Mouse (Mus musculus): ENCODE measurements around the gene Plvap.
A peak's percentile ranks its signal among the peaks of the same experiment; 100 is the strongest.

The Plvap gene

DNA sequence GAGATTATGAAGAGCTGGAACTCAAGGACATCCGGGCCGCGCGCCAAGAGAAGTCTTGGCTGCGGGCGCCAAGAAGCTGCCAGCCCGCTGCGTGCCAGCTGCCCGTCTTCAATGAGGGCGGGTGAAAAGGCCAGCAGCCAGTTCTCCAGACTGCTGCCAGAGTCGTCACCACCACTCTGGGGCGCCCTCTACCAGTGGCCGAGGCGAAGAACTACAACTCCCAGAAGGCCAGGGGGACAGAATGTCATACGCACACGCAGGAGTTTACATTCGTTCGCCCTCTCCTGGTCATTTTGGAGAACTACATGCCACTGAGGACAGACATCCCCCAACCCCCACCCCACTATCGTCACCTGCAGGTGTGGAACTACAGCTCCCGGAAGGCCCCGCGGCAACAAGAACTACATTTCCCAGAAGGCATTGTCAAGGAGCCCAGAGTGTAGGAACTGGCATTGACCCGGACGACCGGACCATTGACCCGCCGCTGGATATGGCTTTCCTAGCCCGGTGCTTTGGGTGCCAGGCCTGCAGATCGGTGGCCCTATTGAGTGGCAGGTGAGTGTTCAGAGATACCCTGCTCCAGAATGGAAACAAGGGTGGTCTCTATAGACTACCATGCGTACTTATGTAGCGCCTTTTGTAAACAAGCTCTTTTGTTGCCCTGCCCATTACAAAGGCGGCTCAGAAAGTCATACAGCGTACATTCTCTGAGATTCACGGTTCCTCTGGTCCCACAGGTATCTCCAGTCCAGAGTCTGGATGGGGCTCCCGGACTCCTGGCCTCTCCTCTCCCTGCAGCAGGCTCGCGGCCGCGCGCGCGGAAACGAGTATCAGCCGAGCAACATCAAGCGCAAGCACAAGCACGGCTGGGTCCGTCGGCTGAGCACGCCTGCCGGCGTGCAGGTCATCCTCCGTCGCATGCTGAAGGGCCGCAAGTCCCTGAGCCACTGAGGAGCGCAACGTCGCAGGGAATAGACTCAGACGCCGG lies 46.7 kb downstream of the Plvap start, which contains the start of gene Mrpl34:
Mrpl34 (plus strand) TSS at position 447 of the 988 bp plus-strand sequence.
- peak; percentile 99 for DNase-seq

DNA sequence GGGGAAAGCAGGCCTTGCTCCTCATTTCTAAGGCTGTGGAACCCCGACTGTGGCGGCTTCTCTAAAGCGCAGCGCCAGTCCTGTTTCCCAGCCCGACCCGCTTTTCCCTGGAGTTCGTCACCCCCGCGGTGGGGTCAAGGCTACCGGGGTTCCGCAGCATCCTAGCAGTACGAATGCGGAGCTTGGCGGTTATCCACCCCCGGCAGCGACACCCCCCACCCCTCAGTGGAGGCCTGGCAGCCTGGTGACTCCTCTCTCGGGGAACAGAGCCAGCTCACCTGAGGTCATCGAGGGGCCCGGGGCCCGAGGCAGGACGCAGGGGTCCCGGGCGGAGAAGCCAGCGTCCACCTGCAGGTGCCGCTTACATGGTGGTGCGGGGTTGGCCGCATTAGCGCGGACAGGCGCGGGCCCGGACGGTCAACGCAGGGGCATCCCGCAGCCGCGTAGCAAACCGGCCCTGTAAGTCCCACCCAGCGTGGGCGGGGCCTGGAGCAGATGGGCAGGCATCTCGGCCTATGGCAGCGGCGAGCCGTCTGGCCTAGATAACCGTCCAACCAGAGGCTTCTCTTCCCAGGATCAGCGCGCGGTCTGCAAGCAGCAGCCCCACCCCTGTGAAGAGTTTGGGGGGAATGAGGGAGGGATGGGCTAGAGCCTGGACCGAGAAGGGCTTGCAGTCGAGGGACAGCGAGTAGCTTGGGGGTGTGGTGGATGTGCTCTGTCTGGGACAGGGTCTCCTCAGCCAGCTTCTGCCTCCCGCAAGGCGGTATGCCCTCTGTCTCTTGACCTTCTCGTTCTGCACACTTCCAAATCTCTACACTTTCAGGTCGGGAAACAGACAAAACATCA lies 48.1 kb downstream of the Plvap start, which contains the start of gene Abhd8:
Abhd8 (minus strand) TSS at position 468 of the 846 bp plus-strand sequence.
- DNase-seq = peak; percentile 97

DNA sequence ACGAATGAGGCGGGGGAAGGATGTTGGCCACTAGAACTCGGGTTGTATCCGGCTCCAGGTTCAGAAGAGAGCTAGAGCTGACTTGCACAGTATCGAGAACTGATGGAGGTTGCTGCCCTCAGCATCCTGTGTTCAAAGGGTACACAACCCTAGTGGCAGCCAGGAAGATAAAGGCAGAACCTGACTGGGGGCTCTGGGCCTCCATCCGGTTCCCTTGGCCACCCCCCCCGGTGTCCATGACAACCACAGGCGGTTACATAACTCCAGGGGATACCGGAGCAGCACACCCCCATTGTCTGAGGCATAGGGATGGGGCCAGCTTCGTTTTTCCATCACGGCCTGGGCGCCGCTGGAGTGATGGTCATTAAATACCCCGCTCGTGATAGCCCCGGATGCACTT lies 48.8 kb downstream of the Plvap start:
- peak; percentile 61 to 70 for DNase-seq

DNA sequence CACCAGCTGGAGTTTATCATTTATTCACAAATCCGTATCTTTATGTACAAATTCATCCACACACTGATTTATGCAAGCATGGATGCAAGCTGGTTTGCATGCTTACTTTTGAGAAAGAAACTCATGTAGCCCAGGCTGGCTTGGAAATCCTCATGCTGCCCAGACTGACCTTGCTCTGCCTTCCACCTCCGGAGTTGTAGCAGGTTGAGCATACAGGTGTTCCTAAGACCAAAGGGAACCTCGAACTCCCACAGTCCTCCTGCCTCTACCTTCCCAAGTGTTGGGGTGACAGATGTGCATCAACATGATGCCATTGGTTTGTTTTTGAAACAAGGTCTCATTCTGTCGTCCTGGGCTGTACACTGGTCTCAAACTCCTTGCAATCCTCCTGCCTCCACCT lies 49.4 kb downstream of the Plvap start:
- peak in 1 of 2 experiments; percentile 14 for DNase-seq

DNA sequence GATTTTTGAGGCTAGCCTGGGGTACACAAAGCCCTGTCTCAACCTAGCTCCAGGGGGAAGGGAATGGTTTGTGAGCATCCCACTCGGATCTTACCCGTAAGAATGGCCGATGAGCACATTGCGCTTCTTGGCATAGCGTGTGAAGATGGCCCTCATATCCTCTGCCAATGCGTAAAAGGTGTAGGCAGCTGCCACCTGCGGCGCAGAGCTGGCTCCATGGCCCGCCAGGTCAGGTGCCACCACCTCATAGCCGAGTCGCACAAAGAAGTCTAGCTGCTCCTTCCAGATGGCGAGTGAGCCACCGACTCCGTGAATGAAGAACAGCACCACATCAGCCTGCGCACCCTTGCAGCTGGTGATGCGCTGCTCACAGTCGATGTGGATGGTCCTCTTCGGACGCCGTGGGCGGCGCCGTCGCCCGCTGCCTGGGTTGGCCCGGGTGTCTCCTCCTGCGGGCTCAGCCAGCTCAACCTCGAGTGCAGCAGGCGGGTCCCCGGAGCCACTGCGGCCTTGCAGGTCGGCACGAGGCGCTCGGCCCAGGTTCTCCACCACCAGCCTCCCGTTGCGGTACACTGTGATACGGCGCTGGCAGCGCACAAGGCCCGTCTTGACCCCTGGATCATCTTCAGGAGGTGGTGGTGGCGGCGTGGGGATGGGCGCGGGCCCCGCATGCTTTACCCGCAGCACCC lies 50.3 kb downstream of the Plvap start:
- DNase-seq = peak in 1 of 2 experiments; percentile 33

DNA sequence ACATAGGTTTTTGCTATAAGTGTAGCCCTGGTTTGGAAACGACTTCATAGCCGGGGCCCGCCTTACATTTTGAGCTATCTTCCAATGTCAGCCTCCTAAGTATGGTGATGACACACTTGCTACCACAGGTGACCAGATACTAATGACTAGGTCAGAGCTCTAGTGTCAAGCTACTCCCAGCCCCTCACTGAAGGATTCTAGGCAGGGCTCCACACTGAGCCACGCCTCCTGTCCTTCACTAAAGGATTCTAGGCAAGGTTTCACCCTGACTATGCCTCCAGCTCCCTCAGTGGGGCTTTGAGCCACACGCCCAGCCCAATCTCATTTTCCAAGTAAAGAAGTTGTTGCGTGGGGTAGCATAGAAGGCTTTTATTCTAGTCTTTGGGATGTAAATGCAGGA lies 50.8 kb downstream of the Plvap start:
- peak in 1 of 2 experiments; percentile 11 for DNase-seq

DNA sequence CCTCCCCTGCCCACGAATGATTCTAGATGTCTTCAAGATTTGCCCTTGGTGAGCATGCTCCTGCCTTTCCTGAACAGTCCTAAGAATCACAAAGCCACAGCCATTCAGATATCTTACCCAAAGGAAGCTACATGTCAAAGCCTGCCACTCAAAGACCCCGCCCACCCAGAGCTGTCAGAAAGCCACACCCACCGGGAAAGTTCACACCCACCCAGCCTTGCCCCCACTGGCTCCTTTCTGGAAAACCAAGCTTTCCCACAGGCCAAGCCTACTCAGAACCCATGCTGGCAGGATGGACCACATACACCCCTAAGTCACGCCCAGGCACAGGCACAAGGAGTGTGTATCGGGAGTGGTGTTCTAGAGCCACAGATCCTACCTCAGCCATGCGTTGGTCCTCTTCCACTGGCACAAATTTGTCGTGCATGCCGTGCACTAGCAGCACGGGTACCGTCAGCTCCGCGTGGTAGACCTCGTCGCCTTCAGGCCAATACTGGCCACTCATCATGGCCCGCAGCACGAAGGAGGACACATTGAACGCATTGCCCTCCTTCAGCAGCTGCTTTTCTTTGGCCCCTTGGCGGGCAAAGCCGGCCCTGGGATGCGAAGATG lies 53.8 kb downstream of the Plvap start:
- DNase-seq = peak in 1 of 2 experiments; percentile 21

DNA sequence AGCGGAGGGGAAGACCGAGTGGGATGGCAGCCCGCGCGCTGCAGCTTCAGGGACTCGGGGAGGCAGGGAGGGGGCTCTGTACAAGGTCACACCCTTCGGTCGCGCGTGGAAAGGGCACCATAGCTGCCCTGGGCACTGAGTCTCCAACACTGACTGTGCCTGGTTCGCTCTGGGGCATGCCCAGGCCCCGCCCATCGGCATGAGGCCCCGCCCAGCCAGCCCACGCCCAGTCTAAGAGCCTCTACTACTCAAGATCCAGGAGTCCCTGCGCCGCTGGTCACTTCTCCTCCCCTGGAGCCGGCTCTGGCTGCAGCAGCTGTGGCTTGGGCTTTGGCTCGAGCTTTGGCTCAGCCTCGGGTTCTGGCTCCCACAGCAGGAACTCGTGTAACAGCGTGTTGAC lies 54.6 kb downstream of the Plvap start:
- DNase-seq = peak in 1 of 2 experiments; percentile 33

DNA sequence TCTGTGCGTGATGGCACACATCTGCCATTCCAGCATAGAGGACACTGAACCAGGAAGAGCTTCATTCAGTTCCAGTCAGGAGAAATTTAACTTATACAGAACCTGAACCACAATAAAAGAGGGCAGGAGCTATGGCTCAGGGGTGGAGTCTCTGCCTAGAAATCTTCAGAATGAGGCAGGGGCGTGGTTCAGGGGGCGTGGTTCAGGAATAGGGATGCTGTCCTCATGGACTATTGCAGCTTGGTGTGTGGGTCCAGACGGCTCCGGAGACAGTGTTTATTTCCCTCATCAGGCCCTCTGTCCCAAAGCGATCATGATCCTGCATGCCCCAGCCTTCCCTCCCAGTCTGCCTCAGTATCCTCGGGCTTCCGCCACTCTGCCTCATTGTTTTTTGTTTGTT lies 56.9 kb downstream of the Plvap start:
- DNase-seq = peak in 1 of 2 experiments; percentile 10

DNA sequence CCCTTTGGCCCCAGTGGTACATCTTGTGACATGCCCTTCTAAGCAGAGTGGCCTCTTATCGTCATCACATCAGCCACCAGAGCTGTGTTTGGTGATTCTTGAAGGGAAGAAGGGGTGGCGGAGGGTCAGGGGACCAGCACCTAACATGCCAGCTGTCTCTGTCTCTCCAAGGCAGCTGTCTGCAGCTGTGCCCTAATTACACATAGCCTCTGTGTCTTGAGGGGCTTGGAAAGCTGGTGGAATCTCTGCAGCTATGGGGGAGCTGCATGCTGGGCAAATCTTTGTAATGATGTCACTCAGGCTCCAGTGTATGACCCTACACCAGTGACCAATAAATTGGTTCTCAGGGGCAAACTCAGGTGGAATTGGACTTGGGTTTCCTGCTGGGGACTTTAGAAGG lies 58.9 kb downstream of the Plvap start:
- DNase-seq = peak in 1 of 2 experiments; percentile 37

DNA sequence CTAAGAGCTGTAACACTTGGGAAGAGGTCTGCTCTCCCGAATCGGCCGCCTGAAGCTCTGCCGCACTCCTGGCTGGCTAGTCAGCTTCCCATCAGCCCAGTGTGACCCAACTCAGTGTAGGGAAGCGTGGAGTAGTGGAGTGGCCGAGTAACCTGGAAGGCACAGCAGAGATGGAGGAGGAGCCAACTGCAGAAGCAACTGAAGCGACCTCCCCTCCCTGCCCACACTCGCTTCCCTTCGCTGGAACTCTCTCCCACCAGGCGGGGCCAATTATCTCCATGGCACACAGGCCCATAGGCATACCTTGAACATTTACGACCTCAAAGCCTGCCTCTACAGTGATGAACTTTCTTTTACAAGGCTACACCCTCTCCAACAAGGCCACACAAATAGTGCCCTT lies 59.8 kb downstream of the Plvap start:
- DNase-seq = peak; percentile 3 to 15

DNA sequence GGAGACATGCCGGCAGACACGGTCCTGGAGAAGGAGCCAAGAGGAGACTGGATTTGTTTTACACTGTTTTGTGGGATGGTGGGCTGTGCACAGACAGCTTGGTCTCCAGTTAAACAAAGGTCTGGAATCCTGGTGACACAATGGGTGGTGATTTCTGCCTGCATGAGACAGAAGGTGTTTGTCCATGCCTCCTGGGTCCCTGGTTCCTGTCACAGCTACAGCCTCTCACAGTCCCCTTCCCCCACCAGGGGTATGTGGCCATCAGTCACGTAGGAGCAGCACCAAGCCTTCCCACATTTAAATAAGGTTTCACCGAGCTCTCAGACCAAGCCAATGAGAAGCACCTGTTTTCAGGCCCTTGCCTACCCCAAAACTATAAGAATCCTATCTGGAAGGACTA lies 60.2 kb downstream of the Plvap start:
- no peak for DNase-seq

Data from lung, postnatal 4 days (tissue).